Mouse (Mus musculus): ENCODE data around the gene Hcls1. TPM values are rescaled to one million over a fixed set of nuclear protein-coding genes. Genes with fewer than 3 reads are reported as not detected.

Hcls1 gene
- polyA plus RNA-seq (2017; shearing (Covaris generic)), result 100 to 1,000 TPM; 135 to 255 TPM

GRCm38 (mm10) chr16:36934841-36935620 lies at the start of gene Hcls1:
Gene Hcls1 (plus strand): TSS chr16:36934983.

GRCm38 (mm10) chr16:36989999-36990625 lies 55.3 kb downstream of the Hcls1 start, which contains the start of gene Fbxo40:
Gene Fbxo40 (minus strand): TSS chr16:36990467.

GRCm38 (mm10) chr16:37011061-37011921 lies 76.5 kb downstream of the Hcls1 start, which contains the start of gene Polq:
Gene Polq (plus strand): TSS chr16:37011786.

Other genes with a start within 250 kb of the Hcls1 start
- 10 to 100 TPM in 1 of 2 experiments, 1 to 10 TPM in 1; 8.3 to 13.6 TPM for gene Ildr1, start 241.0 kb upstream of the Hcls1 start, polyA plus RNA-seq (2017; shearing (Covaris generic))
- 10 to 100 TPM in 1 of 2 experiments, 1 to 10 TPM in 1; 6.1 to 12.6 TPM for gene Slc15a2, start 150.0 kb upstream of the Hcls1 start, polyA plus RNA-seq (2017; shearing (Covaris generic))
- 10 to 100 TPM in 1 of 2 experiments, 1 to 10 TPM in 1; 8.2 to 19.4 TPM for gene Iqcb1, start 106.6 kb upstream of the Hcls1 start, polyA plus RNA-seq (2017; shearing (Covaris generic))
- 1 to 10 TPM in 1 of 2 experiments, under 1 TPM in 1; 0.41 to 1.7 TPM for gene Eaf2, start 60.0 kb upstream of the Hcls1 start, polyA plus RNA-seq (2017; shearing (Covaris generic))
- gene Golgb1, start 59.8 kb upstream of the Hcls1 start, polyA plus RNA-seq (2017; shearing (Covaris generic)), result 10 to 100 TPM; 37.9 to 41.7 TPM
- under 1 TPM; 0.27 to 0.60 TPM for gene Fbxo40, start 55.5 kb downstream of the Hcls1 start, polyA plus RNA-seq (2017; shearing (Covaris generic))
- 1 to 10 TPM; 2.2 to 2.4 TPM for gene Polq, start 76.8 kb downstream of the Hcls1 start, polyA plus RNA-seq (2017; shearing (Covaris generic))

Measured in activated CD4-positive, CD25-positive, alpha-beta regulatory T cell (primary cell).